Mouse (Mus musculus) gastrocnemius, adult 2 months (tissue): ENCODE measurements at regions not wholly inside any gene's neighbourhood (a gene's known extent, or its start where the extent isn't known, plus 50 kb on each side); places are given as distances from the start of the nearest gene placed in this dataset.
"Not testable (repeated sequence)": the region's sequence is repeated elsewhere in the genome, so short reads cannot be mapped to it uniquely, and the experiment has no call there.

Source experiments
- DNase-seq: peaks from one replicate; pipeline ENCODE4 v3.0.0; 2022
- H3K27ac ChIP-seq: fragments of 200-600 bp; 2 replicates; pipeline ENCODE4 v1.8.1; 2022; ENCODE audit warnings: mild to moderate bottlenecking
- H3K4me3 ChIP-seq: fragments of 200-600 bp; 2 replicates; pipeline ENCODE4 v1.8.1; 2022; ENCODE audit warnings: mild to moderate bottlenecking, moderate library complexity
- CTCF ChIP-seq: fragments of 200-600 bp; IDR thresholded peaks from 2 replicates; pipeline ENCODE4 v1.8.1; 2022; ENCODE audit warnings: antibody characterized with exemption, mild to moderate bottlenecking, moderate library complexity
- intact Hi-C: fragments of 180-260 bp; cut with DNase I; formaldehyde crosslinking; loops from one replicate; pipeline ENCODE4 v1.15.1; 2025

DNA sequence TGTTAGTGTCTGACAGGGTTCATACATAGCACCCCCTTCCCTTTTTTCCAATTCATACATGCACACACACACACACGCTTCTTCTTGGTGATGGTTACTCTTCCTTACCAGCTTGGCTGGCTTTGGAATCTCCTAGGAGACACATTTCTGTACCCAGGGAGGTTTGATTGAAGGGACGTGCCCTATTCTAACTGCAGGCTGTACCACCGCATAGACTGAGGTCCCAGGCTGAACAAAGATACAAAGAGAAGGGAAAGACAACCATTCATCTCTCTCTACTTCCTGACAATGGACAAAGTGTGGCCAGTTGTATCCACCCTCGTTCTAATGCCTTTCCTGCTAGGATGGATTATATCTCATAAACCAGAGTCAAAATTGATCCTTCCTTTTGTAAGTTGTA is 100.0 kb downstream of the Raet1d start:
- H3K4me3 ChIP-seq, intact Hi-C loops, DNase-seq, H3K27ac ChIP-seq: not testable (repeated sequence)

- DNase-seq, H3K4me3 ChIP-seq, intact Hi-C loops, H3K27ac ChIP-seq: not testable (repeated sequence)
These were observed 100.6 kb downstream of the Raet1d start for GRCm38 (mm10) chr10:22460818-22461479.

- DNase-seq, H3K4me3 ChIP-seq, intact Hi-C loops, H3K27ac ChIP-seq: not testable (repeated sequence)
These were observed 101.2 kb downstream of the Raet1d start for GRCm38 (mm10) chr10:22461480-22462050.

DNA sequence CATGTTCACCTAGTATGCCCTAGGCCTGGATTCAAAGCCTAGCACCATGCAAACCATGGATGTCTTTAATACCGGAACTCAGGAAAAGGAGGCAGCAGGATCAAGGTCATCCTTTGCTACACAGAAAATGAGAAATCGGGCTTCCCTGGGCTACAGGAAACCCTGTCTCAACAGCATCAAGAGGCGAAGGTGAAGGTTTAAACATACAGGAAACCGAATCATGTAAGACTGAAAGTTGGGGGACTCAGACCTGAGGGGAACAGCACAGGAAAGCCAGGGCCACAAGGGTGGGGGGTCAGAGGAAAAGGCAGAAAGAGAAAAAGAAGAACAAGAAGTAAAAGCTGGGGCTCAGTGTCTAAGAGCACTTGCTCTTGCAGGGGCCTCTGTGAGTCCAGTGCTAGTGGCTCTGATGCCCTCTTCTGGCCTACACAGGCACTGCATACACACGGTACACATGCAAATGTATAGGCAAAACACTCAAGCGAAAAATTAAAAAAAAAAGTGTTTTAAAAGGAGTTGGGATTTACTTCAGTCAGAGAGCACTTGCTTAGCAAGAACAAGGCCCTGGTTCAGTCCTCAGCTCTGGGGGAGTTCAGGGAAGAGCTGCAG is 111.5 kb downstream of the Raet1d start:
- intact Hi-C loops, DNase-seq, H3K4me3 ChIP-seq, H3K27ac ChIP-seq: not testable (repeated sequence)

DNA sequence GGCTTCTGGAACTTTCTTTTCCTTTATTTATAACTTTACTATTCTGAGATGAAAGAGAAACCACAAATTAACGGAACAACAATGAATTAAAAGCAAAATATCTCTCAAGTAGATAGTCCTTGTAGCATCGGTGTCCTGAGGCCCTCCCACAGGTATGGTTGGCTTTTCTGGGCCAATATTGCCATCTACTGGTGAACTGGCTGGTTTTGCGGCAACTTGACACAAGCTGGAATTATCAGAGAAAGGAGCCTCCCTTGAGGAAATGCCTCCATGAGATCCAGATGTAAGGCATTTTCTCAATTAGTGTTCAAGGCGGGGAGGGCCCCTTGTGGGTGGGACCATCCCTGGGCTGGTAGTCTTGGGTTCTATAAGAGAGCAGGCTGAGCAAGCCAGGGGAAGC is 119.5 kb downstream of the Raet1d start:
- DNase-seq = peak; percentile 30

GRCm38 (mm10) chr10:22487071-22487470 is 126.7 kb downstream of the Raet1d start:
- DNase-seq, H3K27ac ChIP-seq, H3K4me3 ChIP-seq, intact Hi-C loops: not testable (repeated sequence)

More for the DNA sequence above, 119.5 kb downstream of the Raet1d start:
- TF ChIP-seq CTCF = peak; percentile 58
- intact Hi-C loops = loop anchor here (2.0 kb wide), 1 partner anchor 99 kb away; no protein-coding TSS in a partner anchor
- H3K4me3 ChIP-seq, H3K27ac ChIP-seq: not testable (repeated sequence)

DNA sequence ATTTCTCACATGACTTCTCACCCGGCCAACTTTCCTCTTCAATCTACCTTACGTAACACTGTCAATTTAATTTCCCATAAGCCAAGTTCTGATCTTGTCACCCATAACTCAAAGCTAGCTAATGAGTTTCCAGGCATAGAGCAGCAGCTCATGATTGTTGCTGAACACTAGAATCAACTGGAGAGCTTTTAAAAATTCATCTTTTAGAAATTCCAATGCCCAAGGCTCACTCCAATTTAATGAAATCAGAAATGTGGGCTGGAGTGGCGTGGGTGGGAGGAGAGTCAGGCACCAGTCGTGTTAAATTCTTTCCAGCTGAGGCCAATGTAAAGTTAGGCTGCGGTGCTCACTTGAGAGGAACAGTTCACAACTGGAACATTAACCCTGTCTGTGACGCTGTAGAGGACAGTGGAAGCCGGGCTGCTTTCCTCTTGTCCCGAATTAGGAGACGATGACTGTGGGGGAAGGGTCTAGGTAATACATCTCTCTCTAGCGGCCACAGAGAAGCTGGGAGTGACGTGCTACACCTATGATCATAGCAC is 131.5 kb downstream of the Raet1d start:
- H3K27ac ChIP-seq, DNase-seq, intact Hi-C loops, H3K4me3 ChIP-seq: not testable (repeated sequence)

GRCm38 (mm10) chr10:22495975-22496496 is 135.7 kb downstream of the Raet1d start:
- TF ChIP-seq CTCF = no peak
- intact Hi-C loops = no loop called here

More at GRCm38 (mm10) chr10:22495975-22496496, 135.7 kb downstream of the Raet1d start:
- Histone ChIP-seq H3K27ac (no peak overlapping the region), H3K4me3 (no peak overlapping the region)
- no peak for DNase-seq
